Mouse (Mus musculus): ENCODE measurements around the gene Kcnd1.

GRCm38 (mm10) chrX:7779294-7779693 is 42.8 kb upstream of the Kcnd1 start:
- TF ChIP-seq CTCF (IDR thresholded peaks at IDR 0.05; ENCODE audit: low read depth) (no peak), EP300 (optimal IDR thresholded peaks at IDR 0.05) (no peak)
